ENCODE assay signal across 9 mouse cellular contexts in the genomic region with DNA sequence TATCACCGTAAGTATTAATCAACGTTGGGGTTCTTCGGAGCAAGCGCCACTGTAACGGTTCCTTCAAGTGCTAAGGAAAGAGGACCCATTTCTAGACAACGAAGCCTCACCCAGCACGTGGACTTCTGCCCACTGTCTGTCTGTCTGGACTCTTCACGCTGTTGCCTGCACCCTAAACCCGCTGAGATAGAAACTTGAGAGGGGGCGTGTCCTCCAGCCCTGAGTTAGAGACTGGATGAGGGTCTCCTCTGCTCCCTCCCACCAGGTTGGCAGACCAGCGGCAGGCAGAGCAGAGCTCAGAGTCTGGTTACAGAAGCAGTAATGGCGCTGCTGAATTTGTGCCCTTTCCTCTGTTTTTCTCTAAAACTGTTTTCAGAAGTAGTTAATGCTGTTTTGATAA. TPM values are rescaled to one million over a fixed set of nuclear protein-coding genes. Genes with fewer than 3 reads are reported as not detected.
A peak's percentile ranks its signal among the peaks of the same experiment; 100 is the strongest.
DNase-seq lines count a peak whose midpoint lies in the region; ATAC-seq and TF ChIP-seq lines count a peak whose summit lies in the region.
"Had no signal": no experiment of that assay in that cellular context is flagged by ENCODE, and none has a peak within 500 bp of the region (broad histone marks: within the 10 kb centered on the region; RNA-seq: fewer than 3 reads in every experiment).

No protein-coding gene starts in this region.

- no peak for TF ChIP-seq CTCF in brain, embryonic 14.5 days (IDR thresholded peaks at IDR 0.05; ENCODE audit: borderline replicate concordance, extremely low read depth, insufficient read depth, insufficient read length)

- 8% methylated on average over 12 of the region's 12 CpGs for WGBS in heart, embryonic 10.5 days
- WGBS in hindbrain, embryonic 10.5 days = 15% methylated on average over 12 of the region's 12 CpGs
- 13% methylated on average over 12 of the region's 12 CpGs for WGBS in midbrain, embryonic 10.5 days

- H3K27me3 ChIP-seq in heart, embryonic 10.5 days (ENCODE audit: insufficient read depth, poor library complexity, severe bottlenecking) = no peaks in the 10 kb centered on the region
- H3K27me3 ChIP-seq in hindbrain, embryonic 10.5 days (ENCODE audit: insufficient read depth, poor library complexity, severe bottlenecking) = peaks cover 5% of the 10 kb centered on the region
- peaks cover 31% of the 10 kb centered on the region for H3K27me3 ChIP-seq in midbrain, embryonic 10.5 days (ENCODE audit: low read depth, poor library complexity, severe bottlenecking)

- H3K4me1 ChIP-seq in heart, embryonic 10.5 days = peaks cover 80% of the 10 kb centered on the region
- H3K4me1 ChIP-seq in hindbrain, embryonic 10.5 days (replicated peaks) = peaks cover 64% of the 10 kb centered on the region
- H3K4me1 ChIP-seq in midbrain, embryonic 10.5 days = peaks cover 30% of the 10 kb centered on the region

- H3K36me3 ChIP-seq in heart, embryonic 10.5 days = no peaks in the 10 kb centered on the region
- no peaks in the 10 kb centered on the region for H3K36me3 ChIP-seq in hindbrain, embryonic 10.5 days
- no peaks in the 10 kb centered on the region for H3K36me3 ChIP-seq in midbrain, embryonic 10.5 days

- peak overlapping the region; percentile 50 for H3K4me3 ChIP-seq in heart, embryonic 10.5 days
- H3K4me3 ChIP-seq in hindbrain, embryonic 10.5 days = peak overlapping the region; percentile 43
- peak overlapping the region; percentile 39 for H3K4me3 ChIP-seq in midbrain, embryonic 10.5 days
- H3K4me3 ChIP-seq: erythroblast, embryonic 14.5 days had no signal

- no peak for ATAC-seq in cerebellum, adult (ENCODE audit: insufficient number of reproducible peaks, low FRiP score, low TSS enrichment)

- no peak for TF ChIP-seq POLR2A in brain, embryonic 14.5 days (IDR thresholded peaks at IDR 0.05; ENCODE audit: borderline replicate concordance, extremely low read depth, insufficient read depth, insufficient read length, poor library complexity, severe bottlenecking)

- H3K27ac ChIP-seq in heart, embryonic 10.5 days = peak overlapping the region; percentile 72
- H3K27ac ChIP-seq in hindbrain, embryonic 10.5 days = peak overlapping the region; percentile 35
- H3K27ac ChIP-seq in midbrain, embryonic 10.5 days (replicated peaks) = no peak overlapping the region

- intact Hi-C loops in heart, postnatal 14 days (cut with DNase I) = loop anchor here (5.0 kb wide), 1 partner anchor 72 kb away; no protein-coding TSS in a partner anchor

- peak; percentile 81 for DNase-seq in heart, embryonic 10.5 days (ENCODE audit: low spot score)
- no peak for DNase-seq in heart, postnatal 14 days
- peak; percentile 61 for DNase-seq in brain, embryonic 14.5 days (ENCODE audit: low read depth)
- DNase-seq in hindbrain, embryonic 10.5 days (ENCODE audit: low spot score) = peak; percentile 53
- DNase-seq in midbrain, embryonic 10.5 days (ENCODE audit: low spot score) = peak; percentile 58
- no peak for DNase-seq in cerebellum, adult 18-20 months
- no peak for DNase-seq in layer of hippocampus, postnatal 25 days (ENCODE audit: extremely low spot score in 1 of 2, low spot score in 1 of 2)

- no peaks in the 10 kb centered on the region for H3K9me3 ChIP-seq in heart, embryonic 10.5 days
- H3K9me3 ChIP-seq in hindbrain, embryonic 10.5 days = no peaks in the 10 kb centered on the region
- no peaks in the 10 kb centered on the region for H3K9me3 ChIP-seq in midbrain, embryonic 10.5 days (replicated peaks)

RNA-seq across cellular contexts. Expression of gene Chrna1, which starts 10.0 kb away (rescaled TPM):
- polyA plus RNA-seq in heart, embryonic 10.5 days (2016; fragmentation: Nextera tagmentation; extraction: Ambion mirVana) = 0.16 and 0.45 TPM in 2 replicates
- total RNA-seq in heart, postnatal 14 days (2021) = not detected
- polyA plus RNA-seq in brain, embryonic 14.5 days (2012; rRNA removed) = 0.12 and 0.13 TPM in 2 replicates
- 0.69 and 1.00 TPM in 2 replicates for polyA plus RNA-seq in hindbrain, embryonic 10.5 days (2016; fragmentation: Nextera tagmentation; extraction: Ambion mirVana)
- polyA plus RNA-seq in midbrain, embryonic 10.5 days (2016; fragmentation: Nextera tagmentation; extraction: Ambion mirVana) = 0.40 and 0.84 TPM in 2 replicates
- under 1 TPM; 0.35 to 0.57 TPM for total RNA-seq in layer of hippocampus, postnatal 25 days (2021)
- polyA plus RNA-seq: erythroblast, embryonic 14.5 days had no signal

Comparison
In these comparisons a context has a peak if more than half of its experiments do, and no peak if none do; other contexts are left out.
1. DNase-seq: peak in heart, embryonic 10.5 days (single experiment), brain, embryonic 14.5 days (single experiment), hindbrain, embryonic 10.5 days (single experiment) and midbrain, embryonic 10.5 days (single experiment); none in heart, postnatal 14 days (0 of 2), cerebellum, adult 18-20 months (0 of 2) and layer of hippocampus, postnatal 25 days (0 of 2).
2. Peak in every context shown above with its lines, with median percentiles within 50 percentile points of each other: H3K4me3 ChIP-seq.